Mouse (Mus musculus) mouse embryonic stem cell (cell line): ENCODE measurements around the gene Padi4.

Source experiments
- in situ Hi-C, 2 experiments: fragments of 300-500 bp; cut with MboI; formaldehyde crosslinking; loops; 1 replicate in 1 of 2; 3 replicates in 1 of 2; pipeline ENCODE4 v1.14.3; 2019 to 2020; ENCODE audit warnings: low sequenced_read_pairs in 2 of 2, low pct_unique_long_range_greater_than_20kb in 1 of 2, mixed read lengths in 1 of 2; ENCODE audit not compliant: unreplicated experiment in 1 of 2

Gene Padi4

DNA sequence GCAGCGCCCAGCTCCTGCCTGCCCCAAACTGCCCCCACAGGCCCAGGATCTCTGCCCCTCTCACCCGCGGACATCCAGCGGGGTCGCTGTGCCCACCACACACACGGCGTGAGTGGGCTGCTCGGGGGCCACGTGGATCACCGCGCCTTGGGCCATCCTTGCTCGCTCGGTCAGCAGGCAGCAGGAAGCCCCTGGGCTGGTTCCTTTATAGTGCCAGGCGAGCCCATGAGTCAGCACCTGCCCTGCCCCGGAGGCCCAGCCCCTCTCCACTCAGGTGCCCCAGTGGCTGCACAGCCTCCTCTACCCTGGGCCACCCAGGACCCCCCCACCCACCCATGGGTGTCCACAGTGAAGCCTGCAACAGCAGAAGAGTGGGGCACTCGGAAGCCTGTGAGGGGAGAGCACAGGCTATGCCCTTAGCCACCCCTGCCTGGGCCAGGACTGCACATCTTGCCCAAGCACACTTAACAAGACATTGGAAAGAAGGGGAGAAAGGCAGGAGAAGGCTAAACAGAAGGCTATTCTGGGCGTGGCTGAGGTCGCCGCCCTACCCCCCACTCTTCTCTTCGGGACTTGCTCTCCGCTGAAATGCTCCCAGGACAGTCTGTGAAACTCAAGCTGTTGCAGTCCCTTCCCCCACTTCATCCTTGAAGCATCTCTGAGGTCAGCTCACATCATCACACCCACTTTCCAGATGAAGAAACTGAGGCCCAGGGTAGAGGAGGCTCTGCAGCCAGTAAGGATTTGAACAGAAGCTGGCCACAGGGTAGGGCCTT is at the start of gene Padi4:
Gene Padi4, minus strand, starts transcription at position 212 of the 776 bp plus-strand sequence.
- in situ Hi-C loops, result no loop called here

DNA sequence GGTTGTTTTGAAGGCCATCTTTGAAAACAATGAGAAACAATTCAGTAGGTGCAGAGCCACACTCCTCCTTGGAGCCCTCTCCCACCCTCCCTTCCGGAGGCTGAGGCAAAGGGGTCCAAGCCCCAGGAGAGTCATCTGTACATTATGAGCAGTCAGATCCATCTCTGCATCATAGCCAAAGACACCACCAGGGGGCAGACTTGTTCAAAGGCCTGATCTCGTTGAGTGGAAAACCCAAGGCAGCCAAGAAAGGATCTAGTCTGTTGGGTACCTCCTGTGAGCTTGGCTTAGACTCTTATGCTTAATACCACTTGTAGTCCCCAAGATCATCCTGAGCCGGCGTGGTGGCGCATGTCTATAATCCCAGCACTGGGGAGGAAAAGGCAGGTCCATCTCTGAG is 48.0 kb upstream of the Padi4 start:
- in situ Hi-C loops, result no loop called here

DNA sequence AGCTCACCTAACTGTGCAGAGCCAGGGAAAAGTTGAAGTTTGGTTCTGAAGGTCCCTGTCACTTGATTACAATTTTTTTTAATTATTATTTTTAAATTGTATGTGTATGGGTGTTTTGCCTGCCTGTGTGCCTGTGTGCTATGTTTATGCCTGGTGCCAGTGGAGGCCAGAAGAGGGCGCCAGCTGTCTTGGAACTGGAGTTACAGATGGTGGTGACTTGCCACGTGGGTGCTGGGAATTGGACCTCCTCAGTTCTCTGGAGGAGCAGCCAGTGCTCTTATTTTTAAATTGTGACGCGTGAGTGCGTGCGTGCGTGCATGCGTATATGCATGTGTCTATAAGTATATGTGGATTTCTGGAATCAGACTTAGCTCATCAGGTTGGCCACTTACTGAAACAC is 43.4 kb upstream of the Padi4 start:
- in situ Hi-C loops, result no loop called here

- in situ Hi-C loops, result no loop called here
These were observed 42.2 kb upstream of the Padi4 start for GRCm38 (mm10) chr4:140815996-140816917.

GRCm38 (mm10) chr4:140815496-140815895 is 41.5 kb upstream of the Padi4 start:
- in situ Hi-C loops, result no loop called here

DNA sequence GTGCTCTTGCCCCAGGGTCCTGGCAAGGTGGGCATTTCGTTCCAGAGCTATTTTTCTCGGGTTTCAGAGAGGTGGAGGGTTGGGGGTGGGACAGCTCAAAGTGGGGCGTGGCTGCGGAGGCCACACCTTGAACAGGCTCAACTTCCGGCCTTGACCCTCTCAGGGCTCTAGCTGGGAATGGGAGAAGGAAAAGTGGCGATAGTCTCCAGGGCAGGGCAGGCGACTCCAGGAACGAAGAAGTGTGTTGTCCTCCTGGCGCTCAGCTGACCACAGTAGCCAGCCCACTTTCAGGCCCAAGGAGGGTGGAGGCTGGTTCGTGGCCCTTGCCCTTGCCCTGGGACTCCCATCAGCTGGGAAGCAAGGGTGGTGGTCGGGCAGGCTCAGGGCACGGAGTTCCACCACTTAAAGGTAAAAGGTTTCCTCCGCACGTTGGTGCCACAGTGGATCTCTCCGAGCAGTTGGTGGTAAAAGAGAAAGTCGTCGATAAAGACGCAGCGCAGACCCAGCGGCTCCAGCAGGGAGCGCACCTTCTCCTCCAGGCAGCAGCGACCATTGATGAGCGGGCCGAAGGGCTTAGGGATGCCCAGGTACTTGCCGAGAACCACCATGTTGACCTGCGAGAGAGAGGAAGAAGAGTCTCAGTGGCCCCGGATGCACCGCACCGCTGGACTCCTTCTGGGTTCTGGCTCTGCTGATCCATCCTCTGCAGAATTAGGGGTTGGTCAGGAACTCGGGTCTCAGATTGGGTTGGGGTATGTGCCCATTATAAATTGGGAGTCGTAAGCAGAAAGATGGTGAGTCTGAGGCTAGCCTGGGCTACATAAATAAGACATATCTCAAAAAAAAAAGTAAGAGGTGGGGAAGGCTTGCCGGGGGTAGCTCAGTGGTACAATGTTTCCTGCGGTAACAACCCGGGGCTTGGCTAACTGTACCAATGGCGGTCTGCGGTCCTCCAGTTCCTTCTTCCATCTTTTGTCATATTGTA is 40.5 kb upstream of the Padi4 start:
- in situ Hi-C loops, result no loop called here

DNA sequence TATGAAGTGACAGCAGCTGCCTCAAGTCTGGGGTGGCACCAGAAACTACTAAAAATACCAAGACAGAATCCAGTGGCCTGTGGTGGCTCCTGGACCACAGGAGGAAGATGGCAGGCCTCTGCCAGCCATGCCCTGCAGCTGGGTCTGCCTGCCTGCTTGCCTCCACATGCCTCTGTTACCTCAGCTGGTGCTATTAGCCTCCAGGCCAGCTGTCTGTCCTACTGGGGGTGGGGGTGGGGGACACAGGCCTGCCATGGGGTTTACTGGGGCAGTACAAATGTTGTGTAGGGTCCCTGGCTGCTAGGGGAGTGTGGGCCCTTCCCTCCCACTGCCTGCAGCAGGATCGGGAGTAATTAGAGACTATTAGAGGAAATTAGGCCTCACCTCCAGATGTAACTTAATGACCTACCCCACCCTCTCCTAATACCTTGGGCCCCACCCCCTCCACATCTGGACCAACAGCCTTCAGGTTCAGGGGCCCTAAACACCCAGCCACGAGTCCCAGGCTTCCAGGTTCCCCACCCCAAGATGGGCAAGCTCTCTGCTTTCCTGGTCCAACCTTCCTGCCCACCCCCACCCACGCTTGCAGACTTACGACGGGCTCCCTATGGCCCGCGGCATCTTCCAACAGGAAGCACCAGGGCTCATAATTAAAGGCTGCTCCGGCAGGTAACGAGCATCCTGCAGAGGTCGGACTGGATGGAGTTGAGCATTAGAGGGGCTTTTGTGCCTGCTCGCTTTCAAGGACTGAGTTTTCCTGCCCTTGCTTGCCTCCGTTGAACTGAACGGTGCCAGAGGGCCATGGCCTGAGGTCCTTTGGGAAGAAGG is 39.5 kb upstream of the Padi4 start:
- in situ Hi-C loops, result no loop called here

GRCm38 (mm10) chr4:140812609-140813008 is 38.6 kb upstream of the Padi4 start:
- in situ Hi-C loops, result no loop called here

DNA sequence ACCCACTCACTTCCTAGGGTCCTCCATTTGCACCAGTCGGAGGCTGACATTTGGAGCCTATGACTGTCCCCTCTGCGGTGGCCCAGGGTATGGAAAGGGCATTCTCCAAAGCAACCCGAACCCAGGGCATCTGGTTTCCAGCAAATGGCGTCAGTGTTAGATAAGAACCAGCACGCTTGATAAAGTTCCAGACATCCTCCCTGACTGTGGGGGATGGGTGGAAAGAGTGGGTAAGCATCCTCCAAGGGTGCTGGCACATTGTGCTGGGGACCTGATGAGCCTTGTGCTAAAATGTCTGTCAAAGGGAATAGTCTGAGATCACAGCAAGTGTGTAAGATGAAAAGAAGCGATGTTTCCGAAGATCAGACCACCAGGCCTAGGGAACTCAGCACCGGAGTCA is 38.2 kb upstream of the Padi4 start:
- in situ Hi-C loops, result no loop called here

DNA sequence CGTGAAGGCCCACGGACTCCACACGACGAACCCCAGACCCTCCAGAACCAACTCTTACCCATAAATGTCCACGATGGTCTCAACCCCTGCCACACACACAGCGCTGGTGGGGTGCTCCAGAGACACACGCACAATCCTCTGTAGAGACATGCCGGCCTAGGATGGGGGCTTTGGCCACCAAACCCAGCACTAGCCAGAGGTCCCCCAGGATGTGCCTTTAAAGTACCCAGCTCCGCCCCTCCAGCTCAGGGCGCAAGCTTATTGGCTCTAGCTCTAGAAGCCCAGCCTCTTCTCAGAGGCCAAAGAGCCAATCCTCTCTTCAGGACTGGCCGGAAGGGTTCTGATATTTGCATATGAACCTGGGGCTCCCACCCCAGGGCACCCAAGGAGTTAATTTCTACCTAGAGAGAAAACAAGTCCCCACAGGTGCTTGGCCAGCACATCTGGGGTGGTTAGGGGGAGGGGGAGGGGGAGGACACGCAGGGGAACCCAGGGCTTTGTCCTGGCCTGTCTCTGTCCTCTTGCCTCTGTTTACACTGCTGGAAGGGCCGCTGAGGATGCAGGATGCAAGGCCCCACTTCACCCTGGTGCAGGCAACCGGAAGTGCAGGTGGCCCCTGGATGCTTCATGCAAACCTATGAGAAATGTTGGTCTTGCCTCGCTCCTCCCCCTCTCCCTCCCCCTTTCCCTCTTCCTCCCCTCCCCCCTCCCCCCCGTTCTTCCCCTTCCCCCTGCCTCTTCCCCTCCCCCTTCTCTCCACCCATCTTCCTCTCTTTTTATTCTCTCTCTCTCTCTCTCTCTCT is 36.6 kb upstream of the Padi4 start, which contains the start of gene Padi3:
Gene Padi3, minus strand, starts transcription at position 191 of the 803 bp plus-strand sequence.
- in situ Hi-C loops, result no loop called here

- in situ Hi-C loops, result no loop called here
These were observed 35.1 kb upstream of the Padi4 start for GRCm38 (mm10) chr4:140809118-140809517.

DNA sequence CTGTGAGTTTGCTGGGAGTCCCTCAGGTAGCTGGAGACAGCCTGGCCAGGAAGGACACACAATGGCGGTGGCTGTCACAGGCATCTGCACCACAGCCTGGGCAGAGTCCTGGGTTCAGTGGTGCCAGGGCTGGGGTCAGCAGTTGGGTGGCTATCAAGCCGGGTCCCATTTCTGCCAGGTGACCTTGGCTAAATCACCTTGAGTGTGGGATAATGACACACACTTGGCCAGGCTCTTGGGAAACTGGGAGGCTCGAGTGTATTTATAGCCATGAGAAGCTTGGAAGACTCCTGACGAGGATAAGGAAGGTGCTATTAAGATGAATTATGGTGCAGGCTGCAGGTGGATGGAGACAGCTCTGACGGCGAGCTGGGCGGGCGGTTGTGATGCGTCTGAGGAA is 30.6 kb upstream of the Padi4 start:
- in situ Hi-C loops, result no loop called here

DNA sequence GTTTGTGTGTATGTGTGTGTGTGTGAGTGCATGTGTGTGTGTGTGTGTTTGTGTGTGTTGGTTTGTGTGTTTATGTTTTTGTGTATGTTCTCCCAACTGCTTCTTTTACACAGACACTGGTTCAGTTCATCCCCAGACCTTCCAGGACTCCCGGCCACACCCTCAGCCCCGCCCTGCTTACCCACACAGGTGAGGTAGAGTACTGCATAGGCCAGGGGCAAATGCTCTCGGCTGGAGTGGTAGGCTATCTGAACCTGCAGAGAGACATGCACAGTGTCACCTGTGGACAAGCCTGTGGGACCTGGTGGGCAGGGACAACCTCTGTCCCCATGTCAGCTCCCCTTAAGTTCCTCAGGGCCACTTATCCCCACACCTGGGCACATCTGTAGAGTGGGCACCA is 27.3 kb upstream of the Padi4 start:
- in situ Hi-C loops, result no loop called here

GRCm38 (mm10) chr4:140796786-140797185 is 22.8 kb upstream of the Padi4 start:
- in situ Hi-C loops, result loop anchor here in 1 of 2 experiments (10.0 kb wide), 1 partner anchor 108 kb away; the partner anchor contains the start of gene Padi2

GRCm38 (mm10) chr4:140794678-140795077 is 20.6 kb upstream of the Padi4 start:
- in situ Hi-C loops, result loop anchor here in 1 of 2 experiments (10.0 kb wide), 1 partner anchor 110 kb away; the partner anchor contains the start of gene Padi2

DNA sequence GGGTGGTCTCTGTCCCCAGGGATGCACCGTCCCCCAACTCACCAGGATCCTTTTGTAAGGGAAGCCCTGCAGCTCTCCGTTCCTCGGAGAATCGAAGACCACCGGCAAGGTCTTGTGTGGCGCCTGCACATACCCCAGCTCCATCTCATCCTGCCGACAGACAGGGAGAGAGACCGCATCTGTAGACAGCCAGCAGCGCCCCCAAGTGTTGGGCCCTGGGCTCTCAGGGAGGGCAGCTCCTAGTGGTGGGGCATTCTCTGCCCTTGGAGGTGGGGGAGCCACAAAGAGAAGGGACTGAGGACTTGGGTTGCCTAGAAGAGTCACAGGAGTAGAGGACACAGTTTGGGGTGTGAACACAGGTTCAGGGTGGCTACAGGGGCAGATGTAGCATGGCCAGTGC is 19.8 kb upstream of the Padi4 start:
- in situ Hi-C loops, result loop anchor here in 1 of 2 experiments (10.0 kb wide), 1 partner anchor 111 kb away; the partner anchor contains the start of gene Padi2
